In genomic region chr5:148674281-148674680, GRCm38 (mm10) we compare ENCODE assay signal across 18 mouse cellular contexts.
A peak's percentile ranks its signal among the peaks of the same experiment; 100 is the strongest.
DNase-seq lines count a peak whose midpoint lies in the region; ATAC-seq and TF ChIP-seq lines count a peak whose summit lies in the region.
"Had no signal": no experiment of that assay in that cellular context is flagged by ENCODE, and none has a peak within 500 bp of the region (broad histone marks: within the 10 kb centered on the region; RNA-seq: fewer than 3 reads in every experiment).

No protein-coding gene starts in this region.

- no peak for TF ChIP-seq CTCF in thymus, adult 2 months (IDR thresholded peaks at IDR 0.05; ENCODE audit: borderline replicate concordance, control insufficient read depth, extremely low read depth, insufficient read depth, low read length, poor library complexity)

- H3K4me3 ChIP-seq in liver, embryonic 16.5 days (ENCODE audit: low read depth, low read length): no peak overlapping the region
- no peak overlapping the region for H3K4me3 ChIP-seq in liver, embryonic 12.5 days
- H3K4me3 ChIP-seq in thymus, adult 2 months (ENCODE audit: control insufficient read depth, insufficient read depth, low read length): no peak overlapping the region
- H3K4me3 ChIP-seq: embryonic facial prominence, embryonic 10.5 days; erythroblast, embryonic 14.5 days; liver, embryonic 13.5 days; midbrain, embryonic 12.5 days had no signal

- no peak overlapping the region for H3K4me2 ChIP-seq in liver, embryonic 16.5 days (ENCODE audit: low read depth, low read length)
- no peak overlapping the region for H3K4me2 ChIP-seq in liver, embryonic 12.5 days
- H3K4me2 ChIP-seq: liver, embryonic 13.5 days; midbrain, embryonic 12.5 days had no signal

- H3K4me1 ChIP-seq in liver, embryonic 16.5 days (ENCODE audit: control insufficient read depth, low read depth, low read length): no peaks in the 10 kb centered on the region
- peaks cover 1% of the 10 kb centered on the region; the same call in 1 of the 2 replicates for H3K4me1 ChIP-seq in liver, embryonic 12.5 days
- H3K4me1 ChIP-seq in thymus, adult 2 months (replicated peaks; ENCODE audit: control insufficient read depth, insufficient read depth, low read length): peaks cover 7% of the 10 kb centered on the region
- H3K4me1 ChIP-seq: midbrain, embryonic 12.5 days had no signal

- DNase-seq in thymus, adult 2 months: peak; percentile 16
- no peak for DNase-seq in adrenal gland, postnatal 14 days
- no peak for DNase-seq in neural tube, embryonic 10.5 days (ENCODE audit: extremely low spot score, low spot score)
- DNase-seq in urinary bladder, adult 2 months (ENCODE audit: low spot score): no peak
- DNase-seq: adrenal gland, postnatal 25 days; cerebellum, postnatal 14 days; heart, postnatal 14 days; kidney, postnatal 10 days; layer of hippocampus, adult 9-11 months; liver, embryonic 13.5 days; lung, postnatal 14 days had no signal

- H3K36me3 ChIP-seq in liver, embryonic 16.5 days (ENCODE audit: control insufficient read depth, insufficient read depth): no peaks in the 10 kb centered on the region
- H3K36me3 ChIP-seq in liver, embryonic 12.5 days: no peaks in the 10 kb centered on the region
- H3K36me3 ChIP-seq in thymus, adult 2 months (ENCODE audit: control insufficient read depth, insufficient read depth, low read length): no peaks in the 10 kb centered on the region
- H3K36me3 ChIP-seq: liver, embryonic 13.5 days; midbrain, embryonic 12.5 days had no signal

- no peak overlapping the region for H3K9ac ChIP-seq in liver, embryonic 16.5 days (ENCODE audit: low read depth, low read length)
- H3K9ac ChIP-seq in liver, embryonic 12.5 days: no peak overlapping the region
- H3K9ac ChIP-seq: liver, embryonic 13.5 days; midbrain, embryonic 12.5 days had no signal

- peak overlapping the region; percentile 24; the same call in 1 of the 2 replicates for H3K27ac ChIP-seq in liver, embryonic 16.5 days (ENCODE audit: low read length)
- H3K27ac ChIP-seq in liver, embryonic 12.5 days: no peak overlapping the region
- no peak overlapping the region for H3K27ac ChIP-seq in thymus, adult 2 months (ENCODE audit: control insufficient read depth, insufficient read depth, low read length)
- H3K27ac ChIP-seq: liver, embryonic 13.5 days; midbrain, embryonic 12.5 days had no signal

- WGBS in liver, embryonic 16.5 days (ENCODE audit: insufficient replicate concordance): 40% methylated on average over 12 of the region's 12 CpGs
- 58% methylated on average over 12 of the region's 12 CpGs for WGBS in liver, embryonic 12.5 days (ENCODE audit: insufficient replicate concordance)
- 34% methylated on average over 12 of the region's 12 CpGs for WGBS in thymus, adult 2 months

- no peak for TF ChIP-seq POLR2A in thymus, adult 2 months (IDR thresholded peaks at IDR 0.05; ENCODE audit: control insufficient read depth, extremely low read depth, insufficient read depth, low read length, poor library complexity)

- peak; percentile 21; the same call in 1 of the 2 replicates for ATAC-seq in liver, embryonic 16.5 days (ENCODE audit: low read depth)
- no peak for ATAC-seq in liver, embryonic 12.5 days
- peak; percentile 36 for ATAC-seq in inflammation-experienced regulatory T-cells, adult 6 months
- ATAC-seq: forebrain, embryonic 16.5 days had no signal

- H3K27me3 ChIP-seq in liver, embryonic 16.5 days (ENCODE audit: control insufficient read depth, insufficient read depth, low read depth, low read length): no peaks in the 10 kb centered on the region
- no peaks in the 10 kb centered on the region for H3K27me3 ChIP-seq in liver, embryonic 12.5 days (replicated peaks)
- H3K27me3 ChIP-seq in thymus, adult 2 months (ENCODE audit: control insufficient read depth, insufficient read depth, low read length): no peaks in the 10 kb centered on the region
- H3K27me3 ChIP-seq: liver, embryonic 13.5 days; midbrain, embryonic 12.5 days had no signal

- no peaks in the 10 kb centered on the region; the same call in 1 of the 2 replicates for H3K9me3 ChIP-seq in liver, embryonic 16.5 days (replicated peaks; ENCODE audit: control insufficient read depth, low read length)
- H3K9me3 ChIP-seq in liver, embryonic 12.5 days (replicated peaks): peaks cover 7% of the 10 kb centered on the region
- H3K9me3 ChIP-seq: midbrain, embryonic 12.5 days had no signal
